Mouse (Mus musculus) neutrophil, adult 83 days (primary cell): Measurements from ENCODE around the gene Prl7a2. TPM values are rescaled to one million over a fixed set of nuclear protein-coding genes. Genes with fewer than 3 reads are reported as not detected.

Experiments used
- total RNA-seq, 2 experiments: library from RNA; stranded (reverse); gene quantifications; one replicate each; pipeline ENCODE4 v1.2.4; 2023

Gene Prl7a2
- not detected for total RNA-seq

DNA sequence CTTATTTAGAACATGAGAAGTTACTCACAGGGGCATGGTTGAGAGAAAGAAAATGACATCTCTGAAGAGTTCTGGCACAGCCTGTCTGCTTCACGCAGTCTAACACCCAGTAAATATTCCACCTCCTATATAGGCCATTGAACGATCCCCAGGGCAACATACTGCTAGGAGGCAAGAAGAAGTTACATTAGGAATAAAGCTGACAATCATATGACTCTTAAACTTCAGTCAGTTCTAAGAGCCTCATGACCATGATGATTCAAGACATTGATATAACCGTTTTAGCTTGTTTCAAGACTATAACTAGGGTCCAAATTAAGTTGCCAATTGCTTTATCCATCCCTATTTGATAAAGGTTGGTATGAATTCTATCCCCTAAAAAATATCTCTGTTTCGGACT, at the start of gene Prl7a2:
TSS of gene Prl7a2 (minus strand) at position 101 of the 400 bp plus-strand sequence.

GRCm38 (mm10) chr13:27716636-27717035, 48.8 kb upstream of the Prl7a2 start, which contains the start of gene Prl7d1:
TSS of gene Prl7d1 (minus strand) at chr13:27716736.

DNA sequence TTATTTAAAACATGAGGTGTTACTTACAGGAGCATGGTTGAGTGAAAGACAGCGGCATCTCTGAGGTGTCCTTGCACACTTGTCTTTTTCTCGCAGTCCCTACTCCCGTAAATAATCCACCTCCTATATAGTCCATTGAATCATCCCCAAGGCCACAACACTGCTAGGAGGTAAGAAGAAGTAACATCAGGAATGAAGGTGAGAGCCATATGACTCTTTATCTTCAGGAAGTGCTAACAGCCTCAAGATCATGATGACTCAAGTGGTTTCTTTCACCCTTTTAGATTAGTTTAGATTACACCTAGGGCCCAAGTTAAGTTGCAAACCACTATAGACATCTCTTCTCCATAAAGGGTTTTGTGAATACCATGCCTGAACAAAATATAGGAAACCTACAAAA, 25.4 kb downstream of the Prl7a2 start, which contains the start of gene Prl7a1:
TSS of gene Prl7a1 (minus strand) at position 101 of the 400 bp plus-strand sequence.

GRCm38 (mm10) chr13:27610482-27610881, 57.4 kb downstream of the Prl7a2 start, which contains the start of gene Prl7b1:
TSS of gene Prl7b1 (minus strand) at chr13:27610582.

Other genes with a start within 250 kb of the Prl7a2 start
- not detected for gene Prl8a6, start 229.3 kb downstream of the Prl7a2 start, total RNA-seq
- not detected for gene Prl8a8, start 154.8 kb downstream of the Prl7a2 start, total RNA-seq
- gene Prl8a9, start 103.4 kb downstream of the Prl7a2 start, total RNA-seq = not detected
- not detected for gene Prl8a1, start 85.9 kb downstream of the Prl7a2 start, total RNA-seq
- gene Prl7b1, start 57.5 kb downstream of the Prl7a2 start, total RNA-seq = not detected
- not detected for gene Prl7a1, start 25.5 kb downstream of the Prl7a2 start, total RNA-seq
- not detected for gene Prl7d1, start 48.7 kb upstream of the Prl7a2 start, total RNA-seq
- not detected for gene Prl7c1, start 112.8 kb upstream of the Prl7a2 start, total RNA-seq
- not detected for gene Prl2a1, start 133.6 kb upstream of the Prl7a2 start, total RNA-seq
- not detected for gene Prl2c1, start 181.3 kb upstream of the Prl7a2 start, total RNA-seq